ENCODE assay signal across 9 mouse cellular contexts in the genomic region with DNA sequence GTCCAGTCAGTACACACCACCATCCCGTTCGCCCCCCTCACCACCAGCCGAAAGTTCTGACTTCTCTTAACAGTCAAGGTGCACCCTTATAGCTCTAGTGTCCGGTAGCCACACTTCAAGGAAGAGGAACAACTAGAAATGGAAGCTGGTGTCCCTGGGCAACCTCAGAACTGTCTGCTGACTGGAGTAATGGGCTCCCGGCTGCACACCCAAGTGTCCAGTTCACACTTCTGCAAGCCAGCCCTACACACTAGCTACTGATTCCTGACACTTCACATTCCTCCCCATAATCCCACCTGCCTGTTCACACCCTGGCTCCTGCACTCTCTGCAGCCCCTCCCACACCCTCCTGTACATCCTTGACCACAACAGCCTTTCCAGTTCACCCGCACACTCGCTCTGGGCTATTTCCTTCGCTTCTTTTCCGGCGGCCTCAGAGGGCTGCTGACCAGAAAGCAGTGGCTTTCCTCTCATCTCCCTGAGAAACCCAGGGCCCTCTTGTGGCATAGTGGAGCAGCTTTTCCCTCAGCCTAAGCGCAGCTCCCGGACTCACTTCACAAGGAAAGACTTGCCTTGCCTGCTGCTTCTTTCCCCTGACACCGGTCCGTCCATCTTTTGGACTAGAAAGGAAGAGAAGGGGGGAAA. TPM values are rescaled to one million over a fixed set of nuclear protein-coding genes. Genes with fewer than 3 reads are reported as not detected.
A peak's percentile ranks its signal among the peaks of the same experiment; 100 is the strongest.
DNase-seq lines count a peak whose midpoint lies in the region; ATAC-seq and TF ChIP-seq lines count a peak whose summit lies in the region.
"Had no signal": no experiment of that assay in that cellular context is flagged by ENCODE, and none has a peak within 500 bp of the region (broad histone marks: within the 10 kb centered on the region; RNA-seq: fewer than 3 reads in every experiment).

No protein-coding gene starts in this region.

- ATAC-seq in limb, embryonic 14.5 days (ENCODE audit: low FRiP score, low read depth) = no peak
- ATAC-seq in neural tube, embryonic 11.5 days (ENCODE audit: insufficient read depth, low FRiP score, low TSS enrichment) = no peak

- H3K9me3 ChIP-seq in limb, embryonic 14.5 days (ENCODE audit: control insufficient read depth, low read length) = no peaks in the 10 kb centered on the region
- H3K9me3 ChIP-seq in neural tube, embryonic 11.5 days (ENCODE audit: control insufficient read depth, low read length) = no peaks in the 10 kb centered on the region

- H3K4me1 ChIP-seq in heart, adult 2 months (ENCODE audit: control insufficient read depth, insufficient read depth, low read length) = peaks cover 12% of the 10 kb centered on the region
- H3K4me1 ChIP-seq in limb, embryonic 14.5 days (ENCODE audit: control insufficient read depth, insufficient read depth, low read length) = peaks cover 63% of the 10 kb centered on the region
- peaks cover 8% of the 10 kb centered on the region for H3K4me1 ChIP-seq in neural tube, embryonic 11.5 days (ENCODE audit: control insufficient read depth, insufficient read depth, low read length)

- intact Hi-C loops in heart, adult 2 months (cut with DNase I) = no loop called here
- intact Hi-C loops in heart, postnatal 10 days (cut with DNase I) = no loop called here

- no peaks in the 10 kb centered on the region for H3K27me3 ChIP-seq in heart, adult 2 months (ENCODE audit: control insufficient read depth, insufficient read depth, low read length)
- no peaks in the 10 kb centered on the region for H3K27me3 ChIP-seq in limb, embryonic 14.5 days (ENCODE audit: control insufficient read depth, insufficient read depth, low read length)
- peaks cover 50% of the 10 kb centered on the region for H3K27me3 ChIP-seq in neural tube, embryonic 11.5 days (ENCODE audit: control insufficient read depth, insufficient read depth, low read length)

- no peak for TF ChIP-seq POLR2A in heart, adult 2 months (IDR thresholded peaks at IDR 0.05; ENCODE audit: insufficient read depth, low read depth, low read length)
- TF ChIP-seq POLR2A in brain, embryonic 14.5 days (IDR thresholded peaks at IDR 0.05; ENCODE audit: borderline replicate concordance, extremely low read depth, insufficient read depth, insufficient read length, poor library complexity, severe bottlenecking) = no peak
- TF ChIP-seq POLR2A in limb, embryonic 14.5 days (IDR thresholded peaks at IDR 0.05; ENCODE audit: borderline replicate concordance, extremely low read depth, insufficient read depth, insufficient read length) = no peak

- no peak for DNase-seq in heart, adult 2 months
- no peak for DNase-seq in heart, adult 9 months (ENCODE audit: low spot score in 2 of 2)
- DNase-seq in brain, embryonic 14.5 days (ENCODE audit: low read depth) = peak; percentile 62
- DNase-seq in heart, postnatal 10 days = peak; percentile 61 to 67
- no peak for DNase-seq in limb, embryonic 14.5 days (ENCODE audit: low spot score)
- DNase-seq in neural tube, embryonic 11.5 days (ENCODE audit: low spot score) = peak; percentile 52
- DNase-seq in urinary bladder, postnatal 10 days (ENCODE audit: low spot score) = no peak
- DNase-seq in thymus, adult 18-20 months = no peak

- TF ChIP-seq EP300 in heart, adult 2 months (IDR thresholded peaks at IDR 0.05; ENCODE audit: insufficient read depth, low read depth, low read length) = no peak

- TF ChIP-seq CTCF in heart, adult 2 months (IDR thresholded peaks at IDR 0.05) = peak; percentile 69
- peak; percentile 53; the same call in 1 of the 2 replicates for TF ChIP-seq CTCF in brain, embryonic 14.5 days (IDR thresholded peaks at IDR 0.05; ENCODE audit: borderline replicate concordance, extremely low read depth, insufficient read depth, insufficient read length)

- H3K4me3 ChIP-seq in heart, adult 2 months = no peak overlapping the region
- peak overlapping the region; percentile 91 for H3K4me3 ChIP-seq in limb, embryonic 14.5 days (replicated peaks; ENCODE audit: low read length)
- no peak overlapping the region for H3K4me3 ChIP-seq in neural tube, embryonic 11.5 days (ENCODE audit: low read depth, low read length)

- no peaks in the 10 kb centered on the region for H3K79me2 ChIP-seq in heart, adult 2 months (replicated peaks; ENCODE audit: control insufficient read depth, insufficient read depth, low read length)

- 21% methylated on average over 14 of the region's 14 CpGs for WGBS in heart, adult 2 months
- WGBS in limb, embryonic 14.5 days = 14% methylated on average over 14 of the region's 14 CpGs
- 15% methylated on average over 14 of the region's 14 CpGs for WGBS in neural tube, embryonic 11.5 days

- H3K36me3 ChIP-seq in heart, adult 2 months (ENCODE audit: control insufficient read depth, insufficient read depth, low read length) = no peaks in the 10 kb centered on the region
- no peaks in the 10 kb centered on the region for H3K36me3 ChIP-seq in limb, embryonic 14.5 days (ENCODE audit: control insufficient read depth, insufficient read depth, low read length)
- no peaks in the 10 kb centered on the region for H3K36me3 ChIP-seq in neural tube, embryonic 11.5 days (ENCODE audit: control insufficient read depth, insufficient read depth, low read length)

- H3K4me2 ChIP-seq in limb, embryonic 14.5 days (replicated peaks; ENCODE audit: low read depth, low read length, severe bottlenecking) = peak overlapping the region; percentile 94
- no peak overlapping the region for H3K4me2 ChIP-seq in neural tube, embryonic 11.5 days (ENCODE audit: low read depth)

- no peak overlapping the region for H3K27ac ChIP-seq in heart, adult 2 months
- H3K27ac ChIP-seq in limb, embryonic 14.5 days (replicated peaks; ENCODE audit: low read depth, low read length) = 0 out of 2 replicates have a peak overlapping the region, but pooled peaks have one; percentile 33
- H3K27ac ChIP-seq in neural tube, embryonic 11.5 days (ENCODE audit: low read depth, low read length) = no peak overlapping the region
- H3K27ac ChIP-seq: macrophage had no signal

- H3K9ac ChIP-seq in heart, adult 2 months (ENCODE audit: low read depth, low read length) = no peak overlapping the region
- H3K9ac ChIP-seq in limb, embryonic 14.5 days (ENCODE audit: low read depth, low read length, severe bottlenecking) = no peak overlapping the region
- no peak overlapping the region for H3K9ac ChIP-seq in neural tube, embryonic 11.5 days (ENCODE audit: low read length)

RNA-seq across cellular contexts. Expression of a gene that starts 2.0 kb away (rescaled TPM):
- not detected for total RNA-seq in heart, adult 2 months (2021)
- 15.3 TPM in 1 of 2 replicates, not detected in the other for polyA plus RNA-seq in heart, adult 2 months (2012; rRNA removed)
- polyA plus RNA-seq in brain, embryonic 14.5 days (2012; rRNA removed) = not detected in 2 replicates
- total RNA-seq in heart, postnatal 10 days (2021) = not detected
- polyA plus RNA-seq in limb, embryonic 14.5 days (2012; rRNA removed) = 0.83 and 1.0 TPM in 2 replicates
- polyA plus RNA-seq in limb, embryonic 14.5 days (2014; fragmentation: Nextera tagmentation; extraction: Ambion mirVana) = not detected in 2 replicates
- not detected in 2 replicates for polyA plus RNA-seq in neural tube, embryonic 11.5 days (2014; fragmentation: Nextera tagmentation; extraction: Ambion mirVana)
- polyA plus RNA-seq: macrophage had no signal

RNA-seq across cellular contexts. Expression of a gene that starts 2.1 kb away (rescaled TPM):
- 1 to 10 TPM in 1 of 2 experiments, under 1 TPM in 1; 0.55 to 1.0 TPM for total RNA-seq in heart, adult 2 months (2021)
- polyA plus RNA-seq in heart, adult 2 months (2012; rRNA removed) = 2.8 and 5.4 TPM in 2 replicates
- polyA plus RNA-seq in brain, embryonic 14.5 days (2012; rRNA removed) = 2.3 and 3.7 TPM in 2 replicates
- 1 to 10 TPM; 1.6 to 2.5 TPM for total RNA-seq in heart, postnatal 10 days (2021)
- polyA plus RNA-seq in limb, embryonic 14.5 days (2012; rRNA removed) = 42.8 and 61.2 TPM in 2 replicates
- 7.7 and 8.7 TPM in 2 replicates for polyA plus RNA-seq in limb, embryonic 14.5 days (2014; fragmentation: Nextera tagmentation; extraction: Ambion mirVana)
- 0.81 and 1.7 TPM in 2 replicates for polyA plus RNA-seq in neural tube, embryonic 11.5 days (2014; fragmentation: Nextera tagmentation; extraction: Ambion mirVana)

RNA-seq across cellular contexts. Expression of a gene that starts 14.7 kb away (rescaled TPM):
- 1 to 10 TPM; 4.1 to 4.4 TPM for total RNA-seq in heart, adult 2 months (2021)
- 13.5 and 13.9 TPM in 2 replicates for polyA plus RNA-seq in heart, adult 2 months (2012; rRNA removed)
- 32.7 and 49.1 TPM in 2 replicates for polyA plus RNA-seq in brain, embryonic 14.5 days (2012; rRNA removed)
- total RNA-seq in heart, postnatal 10 days (2021) = 1 to 10 TPM; 6.0 to 8.6 TPM
- polyA plus RNA-seq in limb, embryonic 14.5 days (2012; rRNA removed) = 57.5 and 75.5 TPM in 2 replicates
- polyA plus RNA-seq in limb, embryonic 14.5 days (2014; fragmentation: Nextera tagmentation; extraction: Ambion mirVana) = 33.3 and 38.0 TPM in 2 replicates
- 39.1 and 45.8 TPM in 2 replicates for polyA plus RNA-seq in neural tube, embryonic 11.5 days (2014; fragmentation: Nextera tagmentation; extraction: Ambion mirVana)

RNA-seq across cellular contexts. Expression of a gene that starts 15.5 kb away (rescaled TPM):
- 10 to 100 TPM in 1 of 2 experiments, 1 to 10 TPM in 1; 9.2 to 12.0 TPM for total RNA-seq in heart, adult 2 months (2021)
- 36.9 and 48.1 TPM in 2 replicates for polyA plus RNA-seq in heart, adult 2 months (2012; rRNA removed)
- 23.6 and 36.5 TPM in 2 replicates for polyA plus RNA-seq in brain, embryonic 14.5 days (2012; rRNA removed)
- total RNA-seq in heart, postnatal 10 days (2021) = 10 to 100 TPM; 10.7 to 13.5 TPM
- polyA plus RNA-seq in limb, embryonic 14.5 days (2012; rRNA removed) = 48.0 and 50.7 TPM in 2 replicates
- 26.5 and 28.4 TPM in 2 replicates for polyA plus RNA-seq in limb, embryonic 14.5 days (2014; fragmentation: Nextera tagmentation; extraction: Ambion mirVana)
- 14.7 and 15.2 TPM in 2 replicates for polyA plus RNA-seq in neural tube, embryonic 11.5 days (2014; fragmentation: Nextera tagmentation; extraction: Ambion mirVana)

RNA-seq across cellular contexts. Expression of a gene that starts 24.3 kb away (rescaled TPM):
- 100 to 1,000 TPM; 272 to 313 TPM for total RNA-seq in heart, adult 2 months (2021)
- 406 and 497 TPM in 2 replicates for polyA plus RNA-seq in heart, adult 2 months (2012; rRNA removed)
- 426 and 472 TPM in 2 replicates for polyA plus RNA-seq in brain, embryonic 14.5 days (2012; rRNA removed)
- 100 to 1,000 TPM; 420 to 454 TPM for total RNA-seq in heart, postnatal 10 days (2021)
- polyA plus RNA-seq in limb, embryonic 14.5 days (2012; rRNA removed) = 490 and 517 TPM in 2 replicates
- polyA plus RNA-seq in limb, embryonic 14.5 days (2014; fragmentation: Nextera tagmentation; extraction: Ambion mirVana) = 794 and 821 TPM in 2 replicates
- polyA plus RNA-seq in neural tube, embryonic 11.5 days (2014; fragmentation: Nextera tagmentation; extraction: Ambion mirVana) = 928 and 939 TPM in 2 replicates

Comparison
In these comparisons a context has a peak if more than half of its experiments do, and no peak if none do; other contexts are left out.
1. DNase-seq: peak in brain, embryonic 14.5 days (single experiment), heart, postnatal 10 days (2 of 2) and neural tube, embryonic 11.5 days (single experiment); none in heart, adult 2 months (0 of 2), heart, adult 9 months (0 of 2), limb, embryonic 14.5 days (single experiment), urinary bladder, postnatal 10 days (single experiment) and thymus, adult 18-20 months (0 of 2).